Mouse (Mus musculus): ENCODE results near the gene AW822073.

DNA sequence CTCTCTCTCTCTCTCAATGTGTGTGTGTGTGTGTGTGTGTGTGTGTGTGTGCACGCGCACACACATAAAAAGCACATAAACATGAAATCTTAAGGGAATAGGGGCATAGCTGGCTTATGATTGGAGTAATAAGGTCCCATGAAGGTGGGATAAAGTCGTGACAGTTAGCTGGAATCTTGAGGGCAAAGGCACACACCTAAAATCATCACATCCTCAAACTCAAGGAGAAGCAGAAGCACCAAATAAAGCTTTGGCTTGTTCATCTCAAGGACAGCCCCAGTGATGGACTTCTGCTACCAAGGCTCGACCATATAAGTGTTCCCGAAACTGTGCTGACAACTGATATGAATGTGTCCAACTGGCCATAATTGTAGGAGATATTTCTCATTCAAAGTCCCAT lies 9.8 kb downstream of the AW822073 start:
- TF ChIP-seq CTCF (IDR thresholded peaks at IDR 0.05; ENCODE audit: low read depth), result no peak
- no peak for TF ChIP-seq EP300 (IDR thresholded peaks at IDR 0.05; ENCODE audit: low read depth)

Data from liver, postnatal 0 days (tissue).